Mouse (Mus musculus): ENCODE results near the gene Ccdc107.

Gene Ccdc107

DNA sequence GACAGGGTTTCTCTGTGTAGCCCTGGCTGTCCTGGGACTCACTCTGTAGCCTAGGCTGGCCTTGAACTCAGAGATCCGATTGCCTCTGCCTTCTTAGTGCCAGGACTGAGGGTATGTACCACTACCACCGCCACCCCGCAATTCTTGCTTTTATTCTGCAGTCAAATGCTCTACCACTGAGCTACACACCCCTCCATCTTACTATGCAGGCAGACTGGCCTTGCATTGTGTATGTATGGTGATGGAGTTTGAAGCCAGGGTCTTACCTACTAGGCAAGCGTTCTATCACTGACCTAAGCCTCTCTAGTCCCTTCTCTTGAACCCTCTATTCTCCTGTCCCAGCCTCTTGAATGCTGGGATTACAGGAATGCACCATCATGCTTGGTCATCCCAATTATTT, 20.6 kb downstream of the Ccdc107 start:
- DNase-seq = no peak

DNA sequence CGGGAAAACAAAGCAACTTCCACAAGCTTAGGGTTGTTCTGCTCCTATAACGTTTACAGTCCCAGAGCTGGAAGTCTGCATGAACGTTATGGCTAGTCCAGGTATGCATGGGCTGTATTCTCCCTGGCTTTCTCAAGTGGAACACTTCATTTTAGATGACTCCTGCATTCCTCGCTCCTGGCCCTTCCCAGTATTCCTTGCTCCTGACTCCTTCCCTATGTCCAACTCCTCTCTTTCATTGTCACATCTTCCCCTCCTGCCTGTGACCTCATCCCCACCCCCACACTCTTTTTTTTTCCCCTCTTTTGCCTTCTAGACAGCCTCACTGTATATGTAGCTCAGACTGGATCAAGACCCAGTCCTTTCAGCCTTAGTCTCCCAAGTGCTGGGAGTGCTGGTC, 21.1 kb downstream of the Ccdc107 start:
- DNase-seq = no peak

DNA sequence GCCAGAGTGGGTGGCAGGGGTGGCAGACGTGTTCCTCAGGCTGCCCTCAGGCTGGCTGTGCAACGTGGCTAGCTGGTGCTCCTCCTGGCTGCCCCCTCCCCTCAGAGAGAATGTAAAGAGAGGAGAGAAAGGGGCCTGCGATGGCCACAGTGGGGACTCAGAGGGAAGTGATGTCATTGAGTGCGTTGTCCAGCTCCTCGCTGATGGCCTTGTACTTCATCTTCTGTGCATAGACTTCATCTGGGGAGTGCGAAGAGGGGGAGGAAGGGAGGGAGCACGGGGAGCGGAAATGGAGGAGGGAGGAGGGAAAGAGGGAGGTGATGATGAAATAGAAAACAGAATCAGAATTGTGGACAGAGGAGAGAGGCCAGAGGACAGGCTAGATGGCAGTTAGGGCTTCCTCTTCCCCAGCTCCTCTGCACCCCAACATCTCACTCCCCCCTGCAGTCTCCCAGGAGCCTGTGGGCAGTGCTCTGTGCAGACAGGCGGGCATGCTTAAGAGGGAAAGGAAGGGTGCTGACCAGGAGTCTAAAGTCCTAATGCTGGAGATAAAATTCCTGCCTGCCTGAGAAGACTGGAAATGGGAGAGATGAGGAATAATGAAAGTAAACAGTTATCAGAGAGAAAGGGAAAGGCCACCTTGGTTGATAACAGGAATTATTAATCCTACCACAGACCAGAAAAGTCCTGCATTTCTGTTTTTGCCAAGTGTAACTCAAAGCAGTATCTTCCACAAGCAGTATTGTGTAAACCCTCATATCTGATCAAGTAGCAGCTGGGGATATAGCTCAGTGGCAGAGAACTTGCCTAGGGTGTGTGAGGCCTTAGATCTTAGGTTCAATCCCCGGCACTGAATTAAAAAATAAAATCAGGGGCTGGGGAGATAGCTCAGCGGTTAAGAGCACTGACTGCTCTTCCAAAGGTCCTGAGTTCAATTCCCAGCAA, 23.3 kb downstream of the Ccdc107 start:
- DNase-seq = no peak

DNA sequence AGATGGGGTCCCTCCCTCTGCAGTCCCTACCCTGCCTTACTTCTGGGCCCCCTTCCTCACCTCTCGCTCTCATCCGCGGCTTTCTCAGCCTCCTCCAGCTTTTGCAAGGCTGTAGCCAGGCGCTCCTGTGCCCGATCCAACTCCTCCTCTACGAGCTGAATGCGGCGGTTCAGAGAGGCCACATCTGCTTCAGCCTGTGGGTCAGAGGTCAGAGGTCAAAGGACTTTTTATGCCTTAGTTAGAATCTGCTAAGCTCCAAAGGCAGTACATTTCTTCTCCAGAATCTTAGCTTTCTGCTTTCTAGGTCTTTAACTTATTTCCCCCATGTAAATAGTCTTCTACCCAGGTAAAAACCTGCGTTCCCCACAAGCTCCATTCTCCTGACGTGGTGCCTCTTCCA, 26.9 kb downstream of the Ccdc107 start:
- no peak for DNase-seq

DNA sequence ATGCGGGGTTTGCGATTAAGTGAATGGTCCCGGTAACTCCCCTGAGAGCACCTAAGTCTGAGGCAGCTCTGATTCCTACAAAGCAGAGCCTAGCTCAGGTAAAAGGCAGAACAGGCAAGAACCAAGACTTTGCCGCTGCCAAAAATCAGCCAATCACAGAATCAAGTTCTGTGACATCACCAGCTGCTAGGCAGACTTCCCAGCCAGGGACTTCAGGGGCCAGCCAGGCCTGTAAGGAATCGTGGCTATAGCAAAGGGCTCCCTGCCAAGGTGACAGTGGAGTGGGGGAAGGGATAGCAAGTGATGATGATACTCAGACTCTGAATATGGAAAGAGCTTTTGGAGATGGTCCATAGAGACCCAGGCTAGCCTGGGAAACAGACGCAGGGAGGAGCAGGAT, 27.3 kb downstream of the Ccdc107 start:
- DNase-seq = peak; percentile 88 to 94

DNA sequence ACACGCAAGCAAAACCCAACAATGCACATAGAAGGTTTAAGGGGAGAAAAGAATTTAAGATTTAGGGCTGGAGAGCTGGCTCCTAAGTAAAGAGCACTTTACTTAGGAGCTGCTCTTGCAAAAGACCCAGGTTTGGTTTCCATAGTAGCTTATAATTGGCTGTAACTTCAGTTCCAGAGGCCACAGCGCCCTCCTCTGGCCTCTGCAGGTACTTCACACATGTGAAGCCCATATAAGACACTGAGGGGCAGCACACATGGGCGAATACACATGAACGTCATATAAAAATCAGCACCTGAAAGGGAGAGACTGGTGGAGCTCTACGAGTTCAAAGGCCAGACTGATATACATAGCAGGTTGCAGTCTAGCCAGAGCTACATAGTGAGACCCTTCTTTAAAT, 35.2 kb downstream of the Ccdc107 start:
- peak in 1 of 2 experiments; percentile 50 for DNase-seq

DNA sequence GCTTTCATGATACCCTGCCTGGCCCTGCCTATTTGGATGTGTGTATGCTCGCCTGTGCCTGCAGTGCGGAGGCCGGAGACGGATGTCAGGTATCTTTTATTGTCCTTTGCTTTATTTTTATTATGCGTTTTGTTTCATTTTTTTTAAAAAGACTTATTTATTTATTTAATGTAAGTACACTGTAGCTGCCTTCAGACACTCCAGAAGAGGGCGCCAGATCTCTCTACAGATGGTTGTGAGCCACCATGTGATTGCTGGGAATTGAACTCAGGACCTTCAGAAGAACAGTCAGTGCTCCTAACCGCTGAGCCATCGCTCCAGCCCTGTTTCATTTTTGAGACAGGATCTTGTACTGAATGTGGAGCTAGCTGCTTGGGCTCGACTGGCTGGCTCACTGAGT, 35.8 kb downstream of the Ccdc107 start:
- peak in 1 of 2 experiments; percentile 52 for DNase-seq

DNA sequence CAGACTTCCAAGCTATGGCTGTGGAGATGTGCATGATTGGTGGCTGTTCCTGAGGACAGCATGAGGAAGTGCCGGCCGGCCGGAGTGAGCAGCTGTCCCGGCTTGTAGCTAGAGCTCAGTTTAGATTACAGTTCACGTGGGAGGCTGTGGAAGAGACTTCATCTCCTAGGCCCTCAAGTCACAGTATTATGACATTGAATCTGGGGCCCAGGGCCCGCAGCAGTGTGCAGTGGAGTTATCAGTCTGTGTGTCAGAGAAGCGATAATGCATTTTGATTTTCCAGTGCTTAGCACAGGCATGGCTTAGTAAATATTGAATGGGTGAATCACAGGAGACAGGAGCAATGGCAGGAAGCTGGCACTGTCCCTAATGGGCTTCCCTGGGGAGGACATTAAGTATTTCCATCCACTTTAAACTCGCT, 37.4 kb downstream of the Ccdc107 start:
- peak in 1 of 2 experiments; percentile 48 for DNase-seq

DNA sequence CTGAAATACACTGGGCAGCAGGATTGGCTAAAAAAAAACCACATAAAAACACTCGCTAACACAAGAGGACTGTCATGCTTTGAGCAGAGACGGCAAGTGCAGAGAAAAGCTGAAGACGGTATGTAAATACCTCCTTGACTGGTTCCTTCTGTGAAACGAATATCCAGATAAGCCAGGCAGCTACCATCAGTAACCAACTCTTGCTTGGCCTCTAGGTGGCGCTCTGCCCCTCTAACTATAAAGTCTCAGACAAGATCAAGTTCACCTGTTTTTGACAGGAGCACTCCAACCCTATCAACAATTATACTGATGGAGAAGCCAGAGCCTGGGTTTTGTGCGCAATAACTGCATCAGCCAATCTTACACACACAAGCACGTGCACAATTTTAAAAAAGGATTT, 37.9 kb downstream of the Ccdc107 start:
- DNase-seq = peak; percentile 81 to 92

DNA sequence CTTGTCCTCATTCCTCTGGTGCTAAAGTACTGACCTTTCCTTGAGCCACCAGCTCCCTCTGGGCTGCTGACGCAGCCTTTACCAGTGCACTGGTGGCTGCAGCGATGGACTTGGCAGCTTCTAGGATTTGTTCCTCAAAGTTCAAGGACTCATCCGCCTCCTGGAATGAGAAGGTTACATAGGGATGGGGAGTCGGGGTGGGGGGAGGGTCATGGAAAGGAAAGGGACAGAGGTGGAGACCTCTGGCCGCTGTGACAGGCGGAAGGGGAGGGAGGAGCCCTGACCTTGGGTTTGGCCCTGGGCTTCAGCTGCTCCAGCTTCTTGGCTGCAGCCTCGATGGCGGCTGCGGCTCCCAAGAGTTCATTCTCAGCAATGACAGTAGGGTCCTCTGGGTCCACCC, 40.6 kb downstream of the Ccdc107 start:
- peak; percentile 55 to 56 for DNase-seq

DNA sequence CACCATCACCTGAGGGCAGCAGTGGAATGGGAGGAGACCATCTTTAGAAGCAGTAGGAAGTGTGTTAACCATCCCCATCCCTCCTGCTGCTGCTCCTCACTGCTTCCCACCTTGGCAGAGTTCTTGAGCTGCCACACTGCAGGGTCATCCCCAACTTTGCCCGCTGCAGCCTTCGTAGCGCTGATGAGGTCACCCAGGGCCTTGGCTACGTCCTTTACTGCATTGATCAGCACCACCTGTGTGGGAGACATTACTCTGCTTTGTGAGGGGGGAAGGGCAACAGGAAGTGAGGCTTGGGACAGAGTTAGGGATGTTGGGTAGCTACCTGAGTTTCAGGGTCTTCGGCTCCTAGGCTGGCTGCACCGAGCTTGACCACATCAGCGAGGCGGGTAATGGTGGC, 42.9 kb downstream of the Ccdc107 start:
- no peak for DNase-seq

DNA sequence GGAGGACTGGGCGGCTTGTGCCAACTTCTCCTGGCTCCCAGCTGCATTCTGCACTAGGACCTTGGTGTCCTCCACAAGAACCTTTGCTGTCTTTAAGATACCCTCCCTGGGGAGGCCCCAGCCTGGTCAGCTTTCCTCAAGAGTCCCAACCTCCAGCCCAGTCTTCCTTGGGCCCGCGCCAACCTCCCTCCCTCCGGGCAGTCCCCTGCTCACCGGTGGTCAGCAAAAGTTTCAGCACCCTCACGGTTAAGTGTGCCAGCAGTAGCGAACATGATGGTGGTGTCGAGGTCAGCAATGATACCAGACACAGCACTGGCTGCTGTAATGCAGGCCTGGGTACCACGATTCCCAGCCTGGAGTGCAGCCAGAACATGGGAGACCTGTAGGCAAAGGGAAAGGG, 43.3 kb downstream of the Ccdc107 start:
- DNase-seq = no peak

DNA sequence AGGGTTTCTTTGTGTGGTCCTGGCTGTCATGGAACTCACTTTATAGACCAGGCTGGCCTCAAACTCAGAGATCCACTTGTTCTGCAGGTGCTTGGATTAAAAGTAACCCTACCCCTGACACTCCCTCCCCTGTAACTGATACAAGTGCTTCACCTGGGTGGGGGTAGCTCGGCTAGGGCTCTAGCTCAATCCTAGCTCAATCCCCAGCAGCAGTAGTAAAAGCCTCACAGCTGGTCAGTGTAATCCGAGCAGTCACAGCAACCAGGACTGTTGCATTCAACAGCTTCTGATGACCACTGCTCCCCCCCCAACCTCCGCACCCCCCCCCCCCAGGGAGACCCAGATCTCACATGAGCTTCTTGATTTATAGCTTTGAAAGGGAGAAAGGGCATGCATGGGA, 49.3 kb downstream of the Ccdc107 start:
- DNase-seq = no peak
